Comparison of ENCODE assay signal across 20 mouse cellular contexts in the genomic region with DNA sequence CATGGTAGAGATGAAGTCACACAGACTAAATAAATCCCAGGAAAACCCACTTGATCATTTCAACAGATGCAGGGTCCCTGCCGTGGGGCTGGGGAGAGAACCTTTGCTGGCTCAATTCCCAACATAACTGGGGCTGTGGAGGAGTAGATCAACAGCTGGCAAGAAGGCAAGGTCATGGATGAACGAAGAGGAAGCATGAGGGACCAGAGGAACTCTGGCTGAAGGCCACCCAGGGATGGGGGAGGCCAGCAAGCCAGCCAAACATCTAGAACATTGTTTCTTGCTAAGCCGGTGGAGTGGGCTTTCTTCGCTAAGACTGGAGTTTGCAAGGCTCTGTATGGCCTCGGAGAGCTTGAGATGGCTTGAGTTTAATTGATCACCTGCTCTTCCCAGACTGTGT. TPM values are rescaled to one million over a fixed set of nuclear protein-coding genes. Genes with fewer than 3 reads are reported as not detected.
DNase-seq lines count a peak whose midpoint lies in the region; ATAC-seq lines count a peak whose summit lies in the region.
"Had no signal": no experiment of that assay in that cellular context is flagged by ENCODE, and none has a peak within 500 bp of the region (broad histone marks: within the 10 kb centered on the region; RNA-seq: fewer than 3 reads in every experiment).

No protein-coding gene starts in this region.

- H3K27me3 ChIP-seq in limb, embryonic 10.5 days (ENCODE audit: low read depth, poor library complexity, severe bottlenecking) = no peaks in the 10 kb centered on the region
- no peaks in the 10 kb centered on the region for H3K27me3 ChIP-seq in forebrain, embryonic 13.5 days
- H3K27me3 ChIP-seq: hindbrain, embryonic 15.5 days; midbrain, embryonic 13.5 days had no signal

- 89% methylated on average over 5 of the region's 5 CpGs for WGBS in limb, embryonic 10.5 days
- WGBS in forebrain, embryonic 13.5 days = 88% methylated on average over 5 of the region's 5 CpGs

- intact Hi-C loops in heart, postnatal 25 days (cut with DNase I) = no loop called here

- H3K9me3 ChIP-seq in limb, embryonic 10.5 days (replicated peaks) = no peaks in the 10 kb centered on the region
- H3K9me3 ChIP-seq in forebrain, embryonic 13.5 days (replicated peaks) = no peaks in the 10 kb centered on the region
- H3K9me3 ChIP-seq: G1E; hindbrain, embryonic 15.5 days; midbrain, embryonic 13.5 days had no signal

- H3K27ac ChIP-seq in limb, embryonic 10.5 days = peak overlapping the region; percentile 50
- no peak overlapping the region for H3K27ac ChIP-seq in forebrain, embryonic 13.5 days
- H3K27ac ChIP-seq: hindbrain, embryonic 15.5 days; midbrain, embryonic 13.5 days had no signal

- no peak overlapping the region for H3K4me2 ChIP-seq in forebrain, embryonic 13.5 days
- H3K4me2 ChIP-seq: hindbrain, embryonic 15.5 days; midbrain, embryonic 13.5 days had no signal

- no peaks in the 10 kb centered on the region for H3K36me3 ChIP-seq in limb, embryonic 10.5 days
- H3K36me3 ChIP-seq in forebrain, embryonic 13.5 days (ENCODE audit: poor library complexity, severe bottlenecking) = no peaks in the 10 kb centered on the region
- H3K36me3 ChIP-seq: G1E; hindbrain, embryonic 15.5 days; midbrain, embryonic 13.5 days had no signal

- no peak overlapping the region; the same call in 1 of the 2 replicates for H3K4me3 ChIP-seq in limb, embryonic 10.5 days
- H3K4me3 ChIP-seq in forebrain, embryonic 13.5 days = no peak overlapping the region
- H3K4me3 ChIP-seq: hindbrain, embryonic 15.5 days; midbrain, embryonic 13.5 days had no signal

- ATAC-seq in forebrain, embryonic 13.5 days = no peak
- no peak for ATAC-seq in granulocyte monocyte progenitor cell, adult 5-6 weeks (replicated peaks; ENCODE audit: poor library complexity, severe bottlenecking)
- ATAC-seq: CD4-positive, CD25-positive, alpha-beta regulatory T cell, adult 4 months; forebrain, embryonic 14.5 days; intestine, embryonic 16.5 days; midbrain, embryonic 13.5 days had no signal

- H3K9ac ChIP-seq in forebrain, embryonic 13.5 days = no peak overlapping the region
- H3K9ac ChIP-seq: hindbrain, embryonic 15.5 days; midbrain, embryonic 13.5 days had no signal

- peaks cover 46% of the 10 kb centered on the region for H3K4me1 ChIP-seq in limb, embryonic 10.5 days
- peaks cover 9% of the 10 kb centered on the region; the same call in 1 of the 2 replicates for H3K4me1 ChIP-seq in forebrain, embryonic 13.5 days

- peak; percentile 65 for DNase-seq in heart, postnatal 4 days
- no peak for DNase-seq in heart, postnatal 25 days (ENCODE audit: low spot score)
- DNase-seq in urinary bladder, postnatal 10 days (ENCODE audit: low spot score) = peak; percentile 5
- DNase-seq in urinary bladder, postnatal 36 days (ENCODE audit: low spot score in 2 of 2) = no peak
- no peak for DNase-seq in limb, embryonic 10.5 days (ENCODE audit: low spot score)
- DNase-seq in testis, postnatal 14 days (ENCODE audit: low spot score) = peak; percentile 48
- DNase-seq: kidney, postnatal 36 days; lung, adult 18-20 months; right cerebral cortex, adult 18-20 months; spleen, adult 18-20 months had no signal

RNA-seq across cellular contexts. Expression of gene Timp2, which starts 20.3 kb away (rescaled TPM):
- total RNA-seq in heart, postnatal 4 days (2021) = 100 to 1,000 TPM; 206 to 223 TPM
- 100 to 1,000 TPM; 121 to 138 TPM for total RNA-seq in heart, postnatal 25 days (2021)
- polyA plus RNA-seq in limb, embryonic 10.5 days (2016; fragmentation: Nextera tagmentation; extraction: Ambion mirVana) = 35.4 and 49.6 TPM in 2 replicates
- 36.0 and 38.8 TPM in 2 replicates for polyA plus RNA-seq in forebrain, embryonic 13.5 days (2015; fragmentation: Nextera tagmentation; extraction: Ambion mirVana)
- 1.8 and 3.5 TPM in 2 replicates for total RNA-seq in granulocyte monocyte progenitor cell, adult 5-6 weeks (2014; fragmentation: Nextera tagmentation)
- 2.5 and 12.7 TPM in 2 replicates for total RNA-seq in granulocyte monocyte progenitor cell, adult 5-6 weeks (2017)
- total RNA-seq: G1E had no signal
- polyA plus RNA-seq: G1E had no signal

RNA-seq across cellular contexts. Expression of gene Lgals3bp, which starts 26.0 kb away (rescaled TPM):
- total RNA-seq in heart, postnatal 4 days (2021) = 10 to 100 TPM; 20.2 to 24.4 TPM
- 10 to 100 TPM; 19.2 to 24.0 TPM for total RNA-seq in heart, postnatal 25 days (2021)
- 2.7 and 3.4 TPM in 2 replicates for polyA plus RNA-seq in limb, embryonic 10.5 days (2016; fragmentation: Nextera tagmentation; extraction: Ambion mirVana)
- polyA plus RNA-seq in forebrain, embryonic 13.5 days (2015; fragmentation: Nextera tagmentation; extraction: Ambion mirVana) = 1.1 and 1.3 TPM in 2 replicates
- 85.3 and 107 TPM in 2 replicates for total RNA-seq in granulocyte monocyte progenitor cell, adult 5-6 weeks (2014; fragmentation: Nextera tagmentation)
- total RNA-seq in granulocyte monocyte progenitor cell, adult 5-6 weeks (2017) = 36.0 and 44.8 TPM in 2 replicates

RNA-seq across cellular contexts. Expression of gene Cep295nl, which starts 33.6 kb away (rescaled TPM):
- 1 to 10 TPM; 1.9 to 2.5 TPM for total RNA-seq in heart, postnatal 4 days (2021)
- 1 to 10 TPM in 1 of 2 experiments, under 1 TPM in 1; 0.84 to 1.1 TPM for total RNA-seq in heart, postnatal 25 days (2021)
- 0.61 and 1.1 TPM in 2 replicates for polyA plus RNA-seq in limb, embryonic 10.5 days (2016; fragmentation: Nextera tagmentation; extraction: Ambion mirVana)
- polyA plus RNA-seq in forebrain, embryonic 13.5 days (2015; fragmentation: Nextera tagmentation; extraction: Ambion mirVana) = 0.13 and 0.31 TPM in 2 replicates
- total RNA-seq in granulocyte monocyte progenitor cell, adult 5-6 weeks (2014; fragmentation: Nextera tagmentation) = not detected in 2 replicates
- not detected in 2 replicates for total RNA-seq in granulocyte monocyte progenitor cell, adult 5-6 weeks (2017)
- total RNA-seq: liver, adult 2 months had no signal
- polyA plus RNA-seq: G1E; liver, adult 2 months; stomach, embryonic 14.5 days had no signal

RNA-seq across cellular contexts. Expression of gene Cant1, which starts 43.0 kb away (rescaled TPM):
- 10 to 100 TPM; 19.6 to 20.2 TPM for total RNA-seq in heart, postnatal 4 days (2021)
- total RNA-seq in heart, postnatal 25 days (2021) = 10 to 100 TPM; 16.0 to 17.2 TPM
- polyA plus RNA-seq in limb, embryonic 10.5 days (2016; fragmentation: Nextera tagmentation; extraction: Ambion mirVana) = 24.1 and 25.9 TPM in 2 replicates
- polyA plus RNA-seq in forebrain, embryonic 13.5 days (2015; fragmentation: Nextera tagmentation; extraction: Ambion mirVana) = 20.2 and 20.3 TPM in 2 replicates
- total RNA-seq in granulocyte monocyte progenitor cell, adult 5-6 weeks (2014; fragmentation: Nextera tagmentation) = 29.7 and 34.6 TPM in 2 replicates
- total RNA-seq in granulocyte monocyte progenitor cell, adult 5-6 weeks (2017) = 18.6 and 21.0 TPM in 2 replicates

RNA-seq across cellular contexts. Expression of gene C1qtnf1, which starts 52.1 kb away (rescaled TPM):
- total RNA-seq in heart, postnatal 4 days (2021) = 10 to 100 TPM; 21.2 to 25.1 TPM
- 10 to 100 TPM; 17.7 to 31.0 TPM for total RNA-seq in heart, postnatal 25 days (2021)
- 1.9 and 3.1 TPM in 2 replicates for polyA plus RNA-seq in limb, embryonic 10.5 days (2016; fragmentation: Nextera tagmentation; extraction: Ambion mirVana)
- 1.6 and 2.0 TPM in 2 replicates for polyA plus RNA-seq in forebrain, embryonic 13.5 days (2015; fragmentation: Nextera tagmentation; extraction: Ambion mirVana)
- not detected in 2 replicates for total RNA-seq in granulocyte monocyte progenitor cell, adult 5-6 weeks (2014; fragmentation: Nextera tagmentation)
- not detected in 2 replicates for total RNA-seq in granulocyte monocyte progenitor cell, adult 5-6 weeks (2017)
- polyA plus RNA-seq: CD4-positive, CD25-positive, alpha-beta regulatory T cell, adult 4 months; G1E had no signal

Comparison
In these comparisons a context has a peak if more than half of its experiments do, and no peak if none do; other contexts are left out.
1. DNase-seq: peak in heart, postnatal 4 days (single experiment), urinary bladder, postnatal 10 days (single experiment) and testis, postnatal 14 days (single experiment); none in heart, postnatal 25 days (single experiment), urinary bladder, postnatal 36 days (0 of 2) and limb, embryonic 10.5 days (single experiment).
2. RNA of gene Timp2, which starts 20.3 kb away (total RNA-seq): 206 to 223 TPM in heart, postnatal 4 days and 121 to 138 TPM in heart, postnatal 25 days; 1.8 to 12.7 TPM in granulocyte monocyte progenitor cell, adult 5-6 weeks; every median in the first group is over 4 times any median in the second.